Mouse (Mus musculus): ENCODE data around the gene Abl2. TPM values are rescaled to one million over a fixed set of nuclear protein-coding genes. Genes with fewer than 3 reads are reported as not detected.
A peak's percentile ranks its signal among the peaks of the same experiment; 100 is the strongest.
"Not testable (repeated sequence)": the region's sequence is repeated elsewhere in the genome, so short reads cannot be mapped to it uniquely, and the experiment has no call there.

The Abl2 gene
- polyA plus RNA-seq (2015; fragmentation: Nextera tagmentation; extraction: Ambion mirVana): 3.5 and 4.2 TPM in 2 replicates

DNA sequence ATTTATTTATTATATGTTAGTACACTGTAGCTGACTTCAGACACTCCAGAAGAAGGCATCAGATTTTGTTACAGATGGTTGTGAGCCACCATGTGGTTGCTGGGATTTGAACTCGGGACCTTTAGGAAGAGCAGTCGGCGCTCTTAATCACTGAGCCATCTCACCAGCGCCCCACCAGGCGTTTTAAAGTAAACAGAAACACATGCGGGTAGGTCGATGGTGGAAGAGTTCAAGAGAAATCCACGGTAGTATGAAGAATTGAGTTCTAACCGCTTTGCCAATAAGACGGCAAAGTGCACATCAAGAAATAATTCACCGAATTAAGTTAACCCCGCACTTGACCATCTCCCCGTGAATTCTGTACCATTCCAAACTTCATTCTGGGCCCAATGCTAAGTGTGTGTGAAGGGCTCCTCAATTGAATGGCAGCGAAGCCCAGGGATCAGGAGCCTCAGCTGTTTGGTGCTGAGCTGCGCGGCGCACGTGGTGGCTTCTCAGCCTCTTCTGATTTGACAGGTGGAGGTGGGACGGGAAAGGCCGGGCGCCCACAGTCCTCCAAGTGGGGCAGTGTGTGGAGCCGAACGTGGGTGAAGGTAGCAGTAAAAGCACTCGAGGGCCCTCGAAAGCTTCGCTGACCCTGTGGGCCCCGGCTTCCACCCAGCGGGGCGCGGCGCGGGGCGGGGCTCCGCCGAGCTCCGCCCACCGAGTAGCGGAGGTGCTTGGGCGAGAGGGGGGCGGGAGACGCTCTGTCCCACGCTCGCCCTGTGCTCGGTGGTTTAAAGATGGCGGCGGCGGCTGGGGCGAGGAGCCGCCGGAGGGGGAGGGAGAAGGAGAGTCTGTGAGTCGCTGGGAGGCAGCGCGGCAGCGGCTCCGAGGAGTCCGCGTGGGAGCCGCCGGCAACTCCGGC, at the start of gene Abl2:
TSS of gene Abl2 (plus strand) at position 763 of the 907 bp plus-strand sequence.
- peak within 1 kb of the TSS; percentile 99 for H3K9ac ChIP-seq (ENCODE audit: low read length)
- peak within 1 kb of the TSS; percentile 93 for H3K27ac ChIP-seq (ENCODE audit: low read length)
- ATAC-seq (ENCODE audit: low read depth): peak; percentile 98
- H3K36me3 ChIP-seq (ENCODE audit: control insufficient read depth, insufficient read depth, low read length): no peaks in the 10 kb centered on the region
- no peaks in the 10 kb centered on the region for H3K27me3 ChIP-seq (ENCODE audit: control insufficient read depth, insufficient read depth, low read depth, low read length)
- peak within 1 kb of the TSS; percentile 75 for H3K4me2 ChIP-seq (ENCODE audit: low read depth, low read length)
- H3K4me1 ChIP-seq (replicated peaks; ENCODE audit: control insufficient read depth, insufficient read depth, low read length): peaks cover 5% of the 10 kb centered on the region; the same call in 1 of the 2 replicates
- H3K9me3 ChIP-seq (ENCODE audit: control insufficient read depth, low read length): no peaks in the 10 kb centered on the region
- peak within 1 kb of the TSS; percentile 98 for H3K4me3 ChIP-seq (ENCODE audit: low read length)
- 7% methylated on average over 60 of the region's 60 CpGs for WGBS

DNA sequence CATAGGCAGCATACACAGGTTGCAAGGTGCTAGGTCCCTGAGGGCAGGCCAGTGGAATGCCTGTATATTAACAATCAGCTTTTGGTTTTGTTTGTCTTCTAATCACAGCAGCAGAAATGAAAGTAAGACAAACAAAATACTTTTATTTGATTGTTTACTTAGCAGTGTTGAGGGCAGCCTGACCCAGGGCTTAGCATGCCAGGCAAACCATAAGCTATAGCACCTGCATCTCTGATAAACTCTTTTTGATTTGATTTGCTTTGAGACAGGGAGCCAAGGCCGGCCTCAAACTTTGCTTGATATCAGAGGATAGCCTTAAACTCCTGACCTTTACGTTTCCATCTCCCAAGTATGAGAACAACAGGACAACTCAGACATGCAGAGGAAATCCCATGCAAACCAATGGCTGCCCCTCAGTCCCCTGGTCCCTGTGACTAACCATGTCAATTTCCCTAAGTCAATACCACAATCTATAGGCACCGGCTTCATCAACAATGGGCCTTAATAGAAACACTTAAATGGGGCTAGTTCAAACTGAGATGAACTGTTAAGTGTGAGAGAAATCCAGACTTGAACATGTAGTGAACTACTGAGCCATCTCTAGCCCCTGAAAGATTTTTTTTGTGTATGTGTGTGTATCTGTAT, 38.3 kb upstream of the Abl2 start:
- Histone ChIP-seq H3K27ac (ENCODE audit: low read length) (no peak overlapping the region), H3K4me3 (ENCODE audit: low read length) (no peak overlapping the region), H3K27me3 (ENCODE audit: control insufficient read depth, insufficient read depth, low read depth, low read length) (no peaks in the 10 kb centered on the region), H3K36me3 (ENCODE audit: control insufficient read depth, insufficient read depth, low read length) (no peaks in the 10 kb centered on the region), H3K9me3 (ENCODE audit: control insufficient read depth, low read length) (no peaks in the 10 kb centered on the region), H3K4me2 (ENCODE audit: low read depth, low read length) (no peak overlapping the region), H3K9ac (ENCODE audit: low read length) (no peak overlapping the region), H3K4me1 (replicated peaks; ENCODE audit: control insufficient read depth, insufficient read depth, low read length) (0 out of 2 replicates have a peak, but pooled peaks cover 7% of the 10 kb centered on the region)
- no peak for ATAC-seq (ENCODE audit: low read depth)
- WGBS: 55% methylated on average over 3 of the region's 3 CpGs

DNA sequence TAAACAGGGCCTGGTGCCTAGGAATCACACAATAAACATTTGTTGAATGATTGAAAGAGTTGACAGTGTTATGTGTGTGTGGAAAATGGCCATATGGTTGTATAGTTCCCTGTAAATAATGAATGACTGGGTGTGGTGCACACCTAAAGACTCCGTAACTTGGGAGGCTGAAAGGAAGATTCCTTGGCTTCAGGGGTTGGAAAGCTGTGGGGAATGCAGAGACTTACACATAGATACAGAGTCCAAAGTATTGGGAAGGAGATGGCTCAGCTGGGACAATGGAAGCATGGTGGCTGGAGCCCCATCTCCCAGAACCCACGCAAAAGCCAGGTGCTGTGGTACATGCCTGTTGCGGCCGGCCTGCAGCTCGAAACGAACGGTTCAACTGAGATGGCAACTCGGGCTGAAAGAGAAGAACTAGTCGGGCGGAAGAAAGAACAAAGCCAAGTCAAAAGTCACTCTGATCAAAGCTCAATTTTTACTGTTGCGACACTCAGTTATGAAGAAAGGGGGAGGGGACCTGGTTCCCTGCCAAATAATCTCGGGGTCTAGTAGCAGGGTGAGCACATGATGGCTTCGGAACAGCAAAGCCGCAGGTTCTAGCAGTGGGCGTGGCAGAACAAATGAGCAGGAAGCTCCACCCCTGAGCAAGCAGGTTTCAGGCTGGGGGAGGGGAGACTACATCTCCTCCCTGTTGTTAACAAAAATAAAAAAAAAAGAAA, 36.6 kb upstream of the Abl2 start:
- Histone ChIP-seq H3K9me3 (ENCODE audit: control insufficient read depth, low read length) (no peaks in the 10 kb centered on the region), H3K27ac (ENCODE audit: low read length) (peak overlapping the region; percentile 39; the same call in 1 of the 2 replicates), H3K9ac (ENCODE audit: low read length) (0 out of 2 replicates have a peak overlapping the region, but pooled peaks have one; percentile 11), H3K4me1 (replicated peaks; ENCODE audit: control insufficient read depth, insufficient read depth, low read length) (0 out of 2 replicates have a peak, but pooled peaks cover 7% of the 10 kb centered on the region), H3K4me2 (ENCODE audit: low read depth, low read length) (peak overlapping the region; percentile 41), H3K4me3 (ENCODE audit: low read length) (peak overlapping the region; percentile 20), H3K36me3 (ENCODE audit: control insufficient read depth, insufficient read depth, low read length) (no peaks in the 10 kb centered on the region), H3K27me3 (ENCODE audit: control insufficient read depth, insufficient read depth, low read depth, low read length) (no peaks in the 10 kb centered on the region)
- ATAC-seq (ENCODE audit: low read depth): peak; percentile 59; the same call in 1 of the 2 replicates
- WGBS: 26% methylated on average over 15 of the region's 15 CpGs

DNA sequence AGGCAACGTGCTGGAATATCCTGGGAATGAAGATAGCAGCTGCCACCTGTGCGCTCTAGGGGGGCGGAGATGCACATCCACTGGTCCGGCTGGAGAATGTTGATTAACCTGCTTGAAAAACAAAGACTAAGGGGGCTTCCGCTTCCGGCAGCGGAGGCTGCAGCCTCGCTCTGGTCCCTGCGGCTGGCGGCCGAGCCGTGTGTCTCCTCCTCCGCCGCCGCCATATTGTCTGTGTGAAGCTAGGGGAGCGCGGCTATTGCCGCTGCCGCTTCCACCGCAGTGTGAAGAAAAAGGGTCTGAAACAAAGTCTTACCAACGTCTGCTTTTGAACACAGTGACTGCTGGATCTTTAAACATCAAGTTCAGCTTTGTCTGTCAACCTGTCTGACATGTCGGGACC, 34.7 kb upstream of the Abl2 start, which contains the start of gene Gm10031:
TSS of gene Gm10031 (plus strand) at position 171 of the 400 bp plus-strand sequence.
- not testable (repeated sequence) for H3K27ac ChIP-seq (ENCODE audit: low read length); H3K36me3 ChIP-seq (ENCODE audit: control insufficient read depth, insufficient read depth, low read length); H3K4me2 ChIP-seq (ENCODE audit: low read depth, low read length); H3K4me3 ChIP-seq (ENCODE audit: low read length); H3K9me3 ChIP-seq (ENCODE audit: control insufficient read depth, low read length); H3K4me1 ChIP-seq (replicated peaks; ENCODE audit: control insufficient read depth, insufficient read depth, low read length); H3K9ac ChIP-seq (ENCODE audit: low read length); H3K27me3 ChIP-seq (ENCODE audit: control insufficient read depth, insufficient read depth, low read depth, low read length)
- ATAC-seq (ENCODE audit: low read depth): peak; percentile 88
- WGBS: 86% methylated on average over 19 of the region's 22 CpGs

DNA sequence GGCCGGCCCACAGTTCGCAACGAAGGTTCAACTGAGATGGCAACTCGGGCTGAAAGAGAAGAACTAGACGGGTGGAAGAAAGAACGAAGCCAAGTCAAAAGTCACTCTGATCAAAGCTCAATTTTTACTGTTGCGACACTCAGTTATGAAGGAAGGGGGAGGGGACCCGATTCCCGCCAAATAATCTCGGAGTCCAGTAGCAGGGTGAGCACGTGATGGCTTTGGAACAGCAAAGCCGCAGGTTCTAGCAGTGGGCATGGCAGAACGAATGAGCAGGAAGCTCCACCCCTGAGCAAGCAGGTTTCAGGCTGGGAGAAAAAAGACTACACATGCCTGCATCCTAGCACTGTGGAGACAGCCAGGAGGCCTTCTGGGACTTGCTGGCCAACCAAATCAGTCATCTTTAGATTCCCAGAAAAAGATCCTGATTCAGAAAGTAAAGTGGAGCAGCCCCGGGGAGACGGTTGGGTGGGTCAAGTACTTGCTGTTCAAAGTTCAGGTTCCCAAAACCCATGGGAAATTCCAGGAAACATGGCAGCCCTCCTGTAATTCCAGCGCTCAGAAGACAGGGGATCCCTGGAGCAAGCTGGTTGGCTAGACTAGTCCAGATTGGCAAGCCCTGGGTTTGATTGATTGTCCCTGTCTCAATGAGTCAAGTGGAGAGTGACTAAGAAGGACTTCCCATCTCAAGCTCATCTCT, 26.0 kb upstream of the Abl2 start:
- not testable (repeated sequence) for ATAC-seq (ENCODE audit: low read depth); H3K4me2 ChIP-seq (ENCODE audit: low read depth, low read length); H3K27me3 ChIP-seq (ENCODE audit: control insufficient read depth, insufficient read depth, low read depth, low read length); H3K36me3 ChIP-seq (ENCODE audit: control insufficient read depth, insufficient read depth, low read length); H3K9ac ChIP-seq (ENCODE audit: low read length); H3K9me3 ChIP-seq (ENCODE audit: control insufficient read depth, low read length); H3K4me1 ChIP-seq (replicated peaks; ENCODE audit: control insufficient read depth, insufficient read depth, low read length); H3K4me3 ChIP-seq (ENCODE audit: low read length); H3K27ac ChIP-seq (ENCODE audit: low read length)
- WGBS: 73% methylated on average over 16 of the region's 16 CpGs

DNA sequence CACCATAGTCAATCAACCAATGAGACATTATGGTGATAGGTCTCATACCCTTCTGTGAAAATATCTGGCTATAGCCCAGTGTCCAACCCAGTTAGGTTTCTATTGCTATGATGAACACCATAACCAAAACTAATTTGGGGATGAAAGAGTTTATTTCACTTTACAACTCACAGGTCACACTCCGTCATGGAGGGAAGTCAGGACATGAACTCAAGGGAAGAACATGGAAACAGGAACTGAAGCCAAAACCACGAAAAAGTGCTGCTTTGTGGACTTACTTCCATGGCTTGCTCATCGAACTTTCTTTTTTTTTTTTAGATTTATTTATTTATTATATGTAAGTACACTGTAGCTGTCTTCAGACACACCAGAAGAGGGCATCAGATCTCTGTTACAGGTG, 25.1 kb upstream of the Abl2 start:
- Histone ChIP-seq H3K9me3 (ENCODE audit: control insufficient read depth, low read length) (no peaks in the 10 kb centered on the region), H3K27ac (ENCODE audit: low read length) (no peak overlapping the region), H3K4me1 (replicated peaks; ENCODE audit: control insufficient read depth, insufficient read depth, low read length) (no peaks in the 10 kb centered on the region), H3K27me3 (ENCODE audit: control insufficient read depth, insufficient read depth, low read depth, low read length) (no peaks in the 10 kb centered on the region), H3K4me3 (ENCODE audit: low read length) (no peak overlapping the region), H3K36me3 (ENCODE audit: control insufficient read depth, insufficient read depth, low read length) (no peaks in the 10 kb centered on the region), H3K9ac (ENCODE audit: low read length) (no peak overlapping the region), H3K4me2 (ENCODE audit: low read depth, low read length) (no peak overlapping the region)
- 85% methylated on average over 3 of the region's 3 CpGs for WGBS
- no peak for ATAC-seq (ENCODE audit: low read depth)

DNA sequence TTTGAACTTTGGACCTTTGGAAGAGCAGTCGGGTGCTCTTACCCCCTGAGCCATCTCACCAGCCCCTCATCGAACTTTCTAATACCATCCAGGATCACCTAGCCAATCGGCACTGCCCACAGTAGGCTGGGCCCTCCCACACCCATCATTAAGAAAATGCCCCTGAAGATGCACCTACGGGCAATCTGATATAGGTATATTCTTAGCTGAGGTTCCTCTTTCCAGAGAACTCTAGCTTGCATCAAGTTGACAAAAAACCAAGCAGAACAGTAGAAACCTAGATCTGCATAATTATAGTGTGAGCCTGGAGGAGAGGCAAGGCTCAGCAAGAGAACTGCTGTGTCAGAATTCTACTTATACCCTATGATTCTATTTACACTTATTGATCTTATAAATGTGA, 24.7 kb upstream of the Abl2 start:
- H3K9ac ChIP-seq (ENCODE audit: low read length): no peak overlapping the region
- H3K27me3 ChIP-seq (ENCODE audit: control insufficient read depth, insufficient read depth, low read depth, low read length): no peaks in the 10 kb centered on the region
- no peaks in the 10 kb centered on the region for H3K9me3 ChIP-seq (ENCODE audit: control insufficient read depth, low read length)
- no peak for ATAC-seq (ENCODE audit: low read depth)
- H3K27ac ChIP-seq (ENCODE audit: low read length): no peak overlapping the region
- no peak overlapping the region for H3K4me3 ChIP-seq (ENCODE audit: low read length)
- no peaks in the 10 kb centered on the region for H3K4me1 ChIP-seq (replicated peaks; ENCODE audit: control insufficient read depth, insufficient read depth, low read length)
- H3K36me3 ChIP-seq (ENCODE audit: control insufficient read depth, insufficient read depth, low read length): no peaks in the 10 kb centered on the region
- WGBS: 90% methylated on average over 4 of the region's 4 CpGs
- no peak overlapping the region for H3K4me2 ChIP-seq (ENCODE audit: low read depth, low read length)

DNA sequence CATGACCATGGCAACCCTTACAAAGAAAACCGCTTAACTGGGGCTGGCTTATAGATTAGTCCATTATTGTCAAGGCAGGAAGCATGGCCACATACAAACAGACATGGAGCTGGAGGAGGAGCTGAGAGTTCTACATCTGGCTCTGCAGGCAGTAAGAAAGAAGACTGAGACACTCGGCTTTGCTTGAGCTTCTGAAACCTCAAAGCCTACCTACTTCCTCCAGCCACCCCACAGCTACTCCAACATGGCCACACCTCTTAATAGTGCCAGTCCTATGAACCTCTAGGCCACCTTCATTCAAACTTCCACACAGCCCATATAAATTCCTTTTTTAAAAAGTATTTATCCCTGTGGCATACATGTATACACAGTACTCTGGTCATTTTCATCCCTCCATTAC, 21.6 kb upstream of the Abl2 start:
- no peak overlapping the region for H3K27ac ChIP-seq (ENCODE audit: low read length)
- ATAC-seq (ENCODE audit: low read depth): no peak
- no peak overlapping the region for H3K4me3 ChIP-seq (ENCODE audit: low read length)
- H3K9me3 ChIP-seq (ENCODE audit: control insufficient read depth, low read length): no peaks in the 10 kb centered on the region
- H3K4me1 ChIP-seq (replicated peaks; ENCODE audit: control insufficient read depth, insufficient read depth, low read length): no peaks in the 10 kb centered on the region
- no peaks in the 10 kb centered on the region for H3K27me3 ChIP-seq (ENCODE audit: control insufficient read depth, insufficient read depth, low read depth, low read length)
- no peak overlapping the region for H3K9ac ChIP-seq (ENCODE audit: low read length)
- 66% methylated on average over 2 of the region's 2 CpGs for WGBS
- no peak overlapping the region for H3K4me2 ChIP-seq (ENCODE audit: low read depth, low read length)
- H3K36me3 ChIP-seq (ENCODE audit: control insufficient read depth, insufficient read depth, low read length): no peaks in the 10 kb centered on the region

Data from lung, embryonic 16.5 days (tissue).